Mouse (Mus musculus) T-helper 17 cell (primary cell): ENCODE results near the gene Leng9.

Source experiments
- in situ Hi-C, 2 experiments: fragments of 300-600 bp; cut with MboI, MseI; formaldehyde crosslinking; loops; 1 replicate in 1 of 2; 2 replicates in 1 of 2; pipeline ENCODE4 v1.15.1; 2025; ENCODE audit warnings: high pct_unique_total_duplicates in 2 of 2

Leng9 gene

DNA sequence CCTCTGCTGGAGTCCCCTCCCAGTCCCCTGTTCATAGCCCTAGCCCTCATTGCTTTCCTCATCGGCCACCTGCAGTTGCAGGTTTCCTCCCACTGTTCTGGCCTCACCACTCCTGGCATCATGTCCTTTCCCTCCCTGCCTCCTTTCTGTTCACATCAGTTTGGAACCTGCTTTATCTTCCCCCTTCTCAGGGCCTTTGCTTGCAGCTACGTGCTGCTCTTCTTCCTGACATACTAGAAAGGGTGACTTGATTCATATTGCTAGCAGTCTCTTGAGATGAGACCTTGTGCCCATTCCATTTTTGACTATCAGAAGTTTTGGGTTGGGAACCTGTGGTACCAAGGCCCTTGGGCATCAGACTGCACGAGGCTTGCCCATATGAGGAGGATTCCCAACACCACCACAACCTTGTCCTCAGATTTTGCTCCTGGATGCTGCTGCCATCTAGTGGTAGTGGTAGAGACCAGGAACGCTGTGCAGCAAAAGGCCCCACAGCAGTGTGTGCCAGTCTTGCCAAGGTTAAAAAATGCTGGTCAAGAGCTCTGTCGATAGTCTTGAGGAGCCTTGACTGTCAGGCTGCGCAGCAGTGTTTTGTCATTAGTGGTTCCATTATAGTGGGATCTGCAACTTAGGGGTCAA lies 4.5 kb downstream of the Leng9 start:
- in situ Hi-C loops: loop anchor here (10.0 to 25.0 kb wide), 6 partner anchors 359 to 942 kb away; partner anchors contain the start of genes Prpf31 (in 2 of the 2), Tfpt (in 2 of the 2), Epn1 (in 1 of the 2) and Mboat7 (in 1 of the 2)

DNA sequence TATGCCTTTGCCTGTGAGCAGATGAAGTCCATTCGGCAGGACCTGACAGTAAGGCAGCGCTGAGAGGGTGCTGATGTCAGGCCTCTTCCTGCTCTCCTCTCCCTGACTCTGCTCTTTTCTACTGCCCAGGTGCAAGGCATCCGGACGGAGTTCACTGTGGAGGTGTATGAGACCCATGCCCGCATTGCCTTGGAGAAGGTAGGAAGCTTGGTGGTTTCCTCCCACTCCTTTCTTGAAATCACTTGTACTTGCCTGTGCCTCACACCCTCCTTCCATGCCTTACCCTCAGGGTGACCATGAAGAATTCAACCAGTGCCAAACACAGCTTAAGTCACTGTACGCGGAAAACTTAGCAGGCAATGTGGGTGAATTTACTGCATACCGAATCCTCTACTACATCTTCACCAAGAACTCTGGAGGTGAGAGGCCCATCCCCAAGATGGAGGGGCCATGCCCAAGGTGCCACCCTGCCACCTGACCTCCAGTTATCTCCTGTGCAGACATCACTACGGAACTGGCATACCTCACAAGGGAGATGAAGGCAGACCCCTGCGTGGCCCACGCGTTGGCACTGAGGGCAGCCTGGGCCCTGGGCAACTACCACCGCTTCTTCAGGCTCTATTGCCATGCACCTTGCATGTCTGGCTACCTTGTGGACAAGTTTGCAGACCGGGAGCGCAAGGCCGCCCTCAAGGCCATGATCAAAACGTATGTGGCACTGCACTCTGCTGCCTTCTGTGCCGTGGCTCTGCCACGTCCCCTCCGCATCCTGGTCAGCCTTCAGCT lies 5.2 kb downstream of the Leng9 start:
- in situ Hi-C loops: loop anchor here (10.0 to 25.0 kb wide), 6 partner anchors 360 to 942 kb away; partner anchors contain the start of genes Prpf31 (in 2 of the 2), Tfpt (in 2 of the 2), Epn1 (in 1 of the 2) and Mboat7 (in 1 of the 2)

DNA sequence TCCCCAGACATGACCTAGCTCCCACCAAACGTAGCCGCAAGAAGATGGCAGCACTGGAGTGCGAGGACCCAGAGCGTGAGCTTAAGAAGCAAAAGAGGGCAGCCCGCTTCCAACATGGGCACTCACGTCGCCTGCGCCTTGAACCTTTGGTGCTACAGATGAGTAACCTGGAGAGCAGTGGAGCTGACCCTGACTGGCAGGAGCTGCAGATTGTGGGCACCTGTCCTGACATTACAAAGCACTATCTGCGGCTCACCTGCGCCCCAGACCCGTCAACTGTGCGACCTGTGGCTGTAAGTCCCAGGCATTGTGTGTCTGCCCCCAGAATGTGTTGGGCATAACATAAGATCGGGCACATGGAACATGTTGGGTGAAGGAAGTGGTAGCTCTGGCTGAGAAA lies 6.1 kb downstream of the Leng9 start:
- in situ Hi-C loops: loop anchor here (10.0 to 25.0 kb wide), 6 partner anchors 361 to 943 kb away; partner anchors contain the start of genes Prpf31 (in 2 of the 2), Tfpt (in 2 of the 2), Epn1 (in 1 of the 2) and Mboat7 (in 1 of the 2)

DNA sequence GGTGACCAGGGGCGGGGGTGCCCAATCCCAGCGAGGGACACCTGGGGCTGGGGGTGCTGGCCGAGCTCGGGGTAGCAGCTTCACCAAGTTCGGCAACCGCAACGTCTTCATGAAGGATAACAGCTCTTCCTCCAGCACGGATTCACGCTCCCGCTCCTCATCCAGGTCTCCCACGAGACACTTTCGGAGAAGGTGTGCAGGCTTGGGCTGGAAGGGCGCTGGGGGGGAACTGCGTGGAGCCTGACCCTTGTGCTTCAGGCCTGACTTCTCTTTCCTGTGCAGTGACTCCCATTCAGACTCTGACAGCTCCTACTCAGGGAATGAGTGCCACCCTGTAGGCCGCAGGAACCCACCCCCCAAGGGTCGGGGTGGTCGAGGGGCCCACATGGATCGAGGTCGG lies 6.7 kb downstream of the Leng9 start:
- in situ Hi-C loops: loop anchor here (10.0 to 25.0 kb wide), 6 partner anchors 361 to 944 kb away; partner anchors contain the start of genes Prpf31 (in 2 of the 2), Tfpt (in 2 of the 2), Epn1 (in 1 of the 2) and Mboat7 (in 1 of the 2)

DNA sequence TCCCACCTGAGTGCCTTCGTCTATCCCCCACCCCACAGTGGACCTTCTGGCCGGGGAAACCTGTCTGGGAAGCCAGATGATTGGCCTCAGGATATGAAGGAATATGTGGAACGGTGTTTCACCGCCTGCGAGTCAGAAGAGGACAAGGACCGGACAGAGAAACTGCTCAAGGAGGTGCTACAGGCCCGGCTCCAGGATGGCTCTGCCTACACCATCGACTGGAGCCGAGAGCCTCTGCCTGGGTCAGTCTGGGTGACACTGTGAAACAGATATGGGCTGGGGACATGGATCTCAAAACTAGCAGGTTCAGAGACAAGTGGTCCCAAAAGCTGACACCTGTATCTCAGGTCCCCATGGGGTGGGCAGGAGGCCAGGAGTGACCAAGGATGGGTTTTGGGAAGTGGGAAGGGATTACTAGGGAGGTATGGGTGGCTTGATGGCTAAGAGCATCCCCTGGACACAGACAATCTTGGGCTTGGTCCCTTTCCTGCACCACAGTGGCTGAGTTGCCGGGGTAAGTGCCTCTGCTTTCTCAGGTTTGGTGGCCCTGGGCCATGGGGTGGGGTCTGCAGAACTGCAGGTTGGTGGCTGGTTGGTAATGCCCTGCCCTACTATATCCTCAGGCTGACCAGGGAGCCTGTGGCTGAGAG lies 7.3 kb downstream of the Leng9 start:
- in situ Hi-C loops: loop anchor here (10.0 to 25.0 kb wide), 6 partner anchors 362 to 944 kb away; partner anchors contain the start of genes Prpf31 (in 2 of the 2), Tfpt (in 2 of the 2), Epn1 (in 1 of the 2) and Mboat7 (in 1 of the 2)

DNA sequence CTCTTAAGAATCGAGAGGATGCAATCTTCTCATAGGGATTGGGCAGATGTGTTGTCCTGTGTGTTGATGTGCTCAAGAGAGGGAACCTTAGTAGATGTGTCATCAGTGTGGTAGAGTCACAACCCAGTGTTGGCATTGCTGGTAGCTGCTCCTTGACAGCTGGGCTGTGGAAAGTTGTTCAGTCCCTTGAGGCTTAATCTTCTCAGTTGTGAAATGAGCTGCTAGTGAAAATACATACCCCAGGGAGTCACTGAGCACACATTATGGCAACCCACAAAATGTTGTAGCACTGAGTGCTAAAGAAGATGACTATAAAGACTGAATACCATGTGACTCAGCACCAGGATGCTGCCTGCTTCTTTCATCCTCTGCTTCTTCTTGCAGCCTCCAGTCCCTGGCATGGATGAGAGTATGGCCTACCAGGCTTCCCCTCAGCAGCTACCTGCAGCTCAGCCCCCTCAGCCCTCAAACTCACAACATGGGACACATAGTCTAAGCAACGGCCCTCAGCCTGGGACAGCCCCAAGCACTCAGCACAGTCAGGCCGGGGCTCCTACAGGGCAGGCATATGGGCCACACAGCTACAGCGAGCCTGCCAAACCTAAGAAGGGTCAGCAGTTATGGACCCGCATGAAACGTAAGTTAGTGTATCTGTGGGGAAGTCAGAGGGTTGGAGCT lies 8.4 kb downstream of the Leng9 start:
- in situ Hi-C loops: loop anchor here (10.0 to 25.0 kb wide), 6 partner anchors 363 to 946 kb away; partner anchors contain the start of genes Prpf31 (in 2 of the 2), Tfpt (in 2 of the 2), Epn1 (in 1 of the 2) and Mboat7 (in 1 of the 2)

DNA sequence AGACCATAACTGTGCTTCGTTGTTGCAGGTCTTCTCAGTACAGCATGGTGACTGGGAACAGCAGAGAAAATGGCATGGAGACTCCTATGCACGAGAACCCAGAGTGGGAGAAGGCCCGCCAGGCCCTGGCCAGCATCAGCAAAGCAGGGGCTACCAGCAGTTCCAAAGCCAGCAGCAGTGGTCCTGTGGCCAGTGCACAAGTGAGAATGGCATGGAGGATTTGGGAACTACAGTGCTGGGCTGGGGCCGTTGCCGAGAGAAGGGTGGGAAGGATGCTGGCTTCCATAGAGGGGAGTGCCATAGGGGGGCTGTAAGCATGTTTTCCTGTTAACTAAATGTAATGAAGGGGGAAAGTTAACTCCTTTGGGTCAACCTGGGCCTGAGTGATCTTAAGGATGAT lies 10.8 kb downstream of the Leng9 start:
- in situ Hi-C loops: loop anchor here in 1 of 2 experiments (25.0 kb wide), 1 partner anchor 948 kb away; the partner anchor contains the start of gene Epn1

DNA sequence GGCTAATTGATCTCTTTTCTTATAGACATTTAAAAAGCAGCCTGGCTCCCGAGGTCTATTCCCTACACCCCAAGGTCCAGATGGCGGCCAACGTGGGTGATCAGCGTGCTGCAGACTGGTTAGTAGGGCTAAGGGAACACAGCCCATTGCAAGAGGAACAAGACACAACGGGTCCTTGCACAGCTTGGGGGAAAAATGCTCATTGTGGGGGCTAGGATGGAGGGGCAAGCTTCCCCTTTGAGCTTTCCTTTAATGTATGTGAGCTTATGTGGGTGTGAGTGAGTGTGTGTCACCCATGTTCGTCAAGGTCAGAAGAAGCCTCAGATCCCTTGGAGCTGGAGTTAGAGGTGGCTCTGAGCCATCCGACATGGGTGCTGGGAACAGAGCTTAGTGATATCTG lies 11.5 kb downstream of the Leng9 start:
- in situ Hi-C loops: loop anchor here in 1 of 2 experiments (25.0 kb wide), 1 partner anchor 949 kb away; the partner anchor contains the start of gene Epn1

DNA sequence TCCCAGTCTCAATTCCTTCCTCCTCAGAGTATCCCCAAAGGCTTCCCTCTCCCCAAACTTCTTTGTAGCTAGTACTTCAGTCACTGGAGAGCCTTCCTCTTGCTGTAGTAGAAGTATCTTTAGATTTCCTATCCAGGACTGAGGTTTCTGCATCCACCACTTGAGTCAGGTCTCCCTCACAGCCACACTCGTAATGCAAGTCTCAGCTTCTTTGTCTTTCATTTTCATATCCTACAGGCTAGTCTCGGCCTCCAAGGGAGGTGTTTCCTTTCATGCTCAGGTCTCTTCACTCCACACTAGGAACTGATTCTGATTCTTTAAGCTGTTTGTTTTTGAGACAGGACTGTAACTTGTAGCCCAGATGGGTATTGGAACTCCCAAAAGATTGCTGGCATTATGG lies 12.0 kb downstream of the Leng9 start:
- in situ Hi-C loops: loop anchor here in 1 of 2 experiments (25.0 kb wide), 1 partner anchor 949 kb away; the partner anchor contains the start of gene Epn1

DNA sequence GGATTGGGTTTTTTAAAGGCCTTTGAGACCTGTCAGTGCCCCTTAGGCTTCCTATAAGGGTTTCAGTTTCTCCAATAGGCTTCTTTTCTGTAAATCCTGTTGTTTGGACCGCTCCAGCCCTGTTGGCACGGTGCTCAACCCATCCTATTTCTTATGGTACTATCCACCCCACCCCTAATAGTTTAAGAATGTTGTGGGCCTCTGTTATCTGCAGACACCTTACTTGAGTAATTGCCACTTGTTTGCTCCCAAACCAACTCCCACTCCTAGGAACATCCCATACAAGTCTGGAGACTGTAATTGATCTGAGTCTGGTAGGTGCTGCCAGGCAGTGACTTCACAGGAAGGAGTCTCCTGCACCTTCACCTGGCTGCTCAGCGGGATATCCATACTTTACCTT lies 12.4 kb downstream of the Leng9 start:
- in situ Hi-C loops: loop anchor here in 1 of 2 experiments (25.0 kb wide), 1 partner anchor 950 kb away; the partner anchor contains the start of gene Epn1

DNA sequence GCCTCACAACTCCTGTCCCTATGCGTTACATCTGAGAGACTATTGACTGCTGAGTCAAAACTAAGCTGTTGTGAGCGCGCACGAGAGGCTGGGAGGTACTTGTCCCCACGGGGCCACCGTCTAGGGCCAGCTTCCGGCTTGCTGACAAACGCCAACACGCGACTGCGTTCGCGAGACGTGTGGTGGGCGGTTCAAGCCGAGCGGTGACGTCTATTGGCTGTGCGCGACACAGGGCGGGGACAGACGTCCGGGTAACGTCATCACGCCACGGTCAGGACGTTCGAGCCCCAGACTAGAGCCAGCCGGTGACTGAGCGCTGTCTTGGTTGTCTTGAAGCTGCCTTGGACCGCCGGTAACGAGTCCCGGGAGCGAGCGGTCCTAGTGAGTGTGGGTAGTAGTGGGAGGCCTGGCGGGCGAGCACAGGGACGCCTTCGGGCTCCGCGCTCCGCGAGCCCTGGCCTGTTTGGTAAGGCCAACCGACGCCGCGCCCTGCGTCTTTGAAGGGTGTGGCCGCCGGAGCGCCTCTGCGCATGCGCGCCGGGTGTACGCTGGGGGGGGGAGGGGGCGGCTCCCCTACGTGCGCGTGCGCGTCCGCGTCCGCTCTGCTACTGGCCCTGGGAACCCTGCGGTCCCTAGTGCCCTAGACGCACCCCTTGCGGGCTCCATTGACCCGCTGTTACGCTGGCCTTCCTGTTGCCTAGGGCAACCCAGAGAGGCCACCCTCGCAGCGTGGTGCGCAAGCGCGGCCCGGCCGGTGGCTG lies 13.2 kb downstream of the Leng9 start, which contains the start of gene Leng8:
Gene Leng8, plus strand, starts transcription at position 269 of the 761 bp plus-strand sequence.
- in situ Hi-C loops: loop anchor here in 1 of 2 experiments (25.0 kb wide), 1 partner anchor 950 kb away; the partner anchor contains the start of gene Epn1

DNA sequence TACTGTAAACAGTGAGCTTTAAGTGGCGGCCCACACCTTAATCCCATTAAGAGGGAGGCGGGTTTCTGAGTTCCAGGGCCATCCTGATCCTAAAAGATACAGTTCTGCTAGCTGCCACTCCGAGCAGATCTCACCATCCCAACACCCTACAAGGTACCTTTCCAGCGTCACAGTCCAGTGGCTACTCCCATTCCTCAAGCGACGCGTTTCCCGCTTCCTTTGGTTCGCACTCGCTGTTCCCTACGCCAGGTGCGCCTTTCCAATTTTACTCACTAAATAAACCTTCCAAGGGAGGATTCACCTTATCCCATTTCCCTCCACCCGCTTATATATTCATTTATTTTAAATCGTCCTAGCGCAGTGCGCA lies 13.8 kb downstream of the Leng9 start:
- in situ Hi-C loops: loop anchor here in 1 of 2 experiments (25.0 kb wide), 1 partner anchor 951 kb away; the partner anchor contains the start of gene Epn1

DNA sequence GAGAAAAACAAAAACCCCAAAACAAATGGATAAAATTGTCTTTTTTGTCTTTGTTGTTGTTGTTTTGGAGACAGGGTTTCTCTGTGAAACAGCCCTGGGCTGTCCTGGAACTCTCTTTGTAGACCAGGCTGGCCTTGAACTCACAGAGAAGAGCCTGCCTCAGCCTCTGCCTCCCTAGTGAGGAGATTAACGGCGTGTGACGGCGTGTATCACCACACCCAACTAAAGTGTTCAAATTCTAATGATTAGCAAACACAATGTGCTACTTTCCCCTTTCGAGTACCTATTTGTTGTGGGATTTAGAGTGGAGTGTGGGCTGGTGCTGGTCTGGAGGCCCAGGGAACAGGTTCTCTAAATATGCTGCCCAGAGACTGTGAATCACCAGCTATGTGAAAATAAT lies 15.3 kb downstream of the Leng9 start:
- in situ Hi-C loops: loop anchor here in 1 of 2 experiments (25.0 kb wide), 1 partner anchor 952 kb away; the partner anchor contains the start of gene Epn1

DNA sequence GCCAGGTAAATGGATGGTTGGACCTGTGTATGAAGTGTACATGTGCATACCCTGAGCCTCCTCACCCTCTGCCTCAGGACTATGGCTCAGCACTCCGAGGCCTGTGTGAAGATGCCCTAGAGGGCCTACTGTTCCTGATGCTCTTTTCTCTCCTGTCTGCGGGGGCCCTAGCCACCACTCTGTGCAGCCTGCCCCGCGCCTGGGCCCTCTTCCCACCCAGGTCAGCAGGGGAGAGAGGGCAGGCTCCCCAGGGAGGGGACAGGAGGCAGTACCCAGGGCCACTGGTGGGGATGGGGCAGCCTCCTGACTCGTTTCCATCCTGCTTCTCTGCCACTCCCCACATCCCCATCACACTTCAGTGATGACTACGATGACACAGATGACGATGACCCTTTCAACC lies 17.2 kb downstream of the Leng9 start:
- in situ Hi-C loops: loop anchor here in 1 of 2 experiments (25.0 kb wide), 1 partner anchor 954 kb away; the partner anchor contains the start of gene Epn1

DNA sequence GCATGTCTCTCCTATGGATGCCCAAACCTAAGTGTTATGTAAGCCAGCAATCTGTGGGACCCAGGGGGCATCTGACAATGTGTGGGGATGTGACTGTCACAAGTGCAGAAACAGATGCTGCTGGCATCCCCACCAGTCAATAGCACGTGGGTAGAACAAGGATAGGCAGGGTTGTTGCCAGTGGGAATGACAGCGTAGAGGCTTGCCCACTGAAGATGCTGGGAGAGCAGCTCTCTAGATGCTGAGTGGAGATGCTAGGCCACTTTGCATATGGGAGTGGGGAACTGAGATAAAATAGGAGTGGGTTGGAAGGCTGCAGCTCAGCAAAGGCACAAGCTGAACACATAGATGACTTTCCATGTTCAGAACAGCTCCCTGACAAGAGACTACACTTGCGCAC lies 17.6 kb downstream of the Leng9 start:
- in situ Hi-C loops: loop anchor here in 1 of 2 experiments (25.0 kb wide), 1 partner anchor 955 kb away; the partner anchor contains the start of gene Epn1

DNA sequence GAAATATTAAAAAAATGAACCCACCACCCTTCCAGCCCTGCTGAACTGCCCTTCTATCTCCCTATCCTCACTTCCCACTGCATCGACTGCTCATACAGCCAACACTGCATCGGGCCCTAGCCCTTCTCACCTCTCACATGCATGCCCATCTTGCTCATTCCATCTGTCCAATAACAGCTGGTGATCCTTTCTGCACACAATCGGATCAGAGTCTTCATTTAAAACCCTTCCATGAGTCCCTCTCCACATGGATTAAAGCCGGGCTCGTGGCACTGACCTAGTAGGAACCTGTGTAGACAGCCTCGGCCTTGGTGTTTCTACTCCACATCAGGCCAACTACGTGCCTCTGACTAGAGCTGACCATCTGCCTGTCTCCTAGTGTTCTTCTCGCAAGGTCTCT lies 18.2 kb downstream of the Leng9 start:
- in situ Hi-C loops: loop anchor here in 1 of 2 experiments (25.0 kb wide), 1 partner anchor 955 kb away; the partner anchor contains the start of gene Epn1

DNA sequence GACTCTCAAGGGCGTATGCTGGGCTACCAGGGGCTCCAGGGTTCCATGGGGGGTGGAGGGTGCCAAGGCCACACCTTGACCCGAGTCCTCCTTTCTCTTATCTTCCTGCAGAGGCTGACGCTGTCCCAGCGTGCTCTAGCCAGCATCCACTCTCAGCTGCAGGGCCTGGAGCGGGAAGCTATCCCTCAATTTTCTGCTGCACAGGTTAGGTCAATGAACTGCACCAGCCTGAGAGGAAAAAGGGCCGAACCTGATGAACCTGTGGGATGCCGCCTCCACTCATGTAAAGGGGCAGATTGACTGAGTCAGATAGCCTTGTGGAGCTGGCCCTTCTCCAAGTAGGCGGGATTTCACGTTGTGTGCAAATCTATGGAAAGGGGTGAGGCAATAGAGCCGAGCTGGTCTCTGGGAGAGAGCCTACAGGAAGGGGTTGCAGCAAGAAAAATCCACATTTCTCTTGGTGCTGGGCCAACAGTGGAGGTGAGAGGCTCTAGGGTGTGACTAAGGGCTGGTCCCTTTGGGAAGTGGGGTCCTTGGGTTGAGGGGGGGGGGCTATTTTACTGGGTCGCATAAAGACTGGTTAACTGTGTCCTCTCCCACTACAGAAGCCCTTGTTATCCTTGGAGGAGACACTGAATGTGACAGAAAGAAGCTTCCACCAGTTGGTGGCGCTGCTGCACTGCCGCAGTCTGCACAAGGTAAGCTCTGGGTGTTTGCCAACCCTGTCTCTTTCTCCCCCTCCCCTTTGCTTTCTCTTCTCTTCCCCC lies 19.3 kb downstream of the Leng9 start:
- in situ Hi-C loops: loop anchor here in 1 of 2 experiments (25.0 kb wide), 1 partner anchor 956 kb away; the partner anchor contains the start of gene Epn1

DNA sequence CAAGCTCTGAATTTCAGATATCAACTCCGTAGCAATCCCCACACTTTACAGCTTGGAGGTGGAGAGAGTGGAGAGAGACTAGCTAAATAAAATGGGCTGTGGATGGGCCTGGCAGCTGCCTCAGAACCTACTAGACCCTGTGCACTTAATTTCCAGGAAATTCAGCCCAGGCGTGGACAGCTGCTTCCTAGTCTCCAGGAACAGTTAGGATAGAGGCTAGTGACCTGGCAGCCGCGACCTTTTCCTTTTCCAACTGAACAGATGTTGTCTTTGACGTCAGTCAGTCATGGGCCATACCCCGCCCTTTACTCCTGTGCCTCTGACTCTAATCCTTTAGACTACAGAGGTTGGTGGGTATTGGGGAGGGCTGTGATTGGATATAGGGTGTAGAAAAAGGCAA lies 21.3 kb downstream of the Leng9 start:
- in situ Hi-C loops: loop anchor here (5.0 to 25.0 kb wide), 3 partner anchors 303 to 958 kb away; partner anchors contain the start of gene Epn1 (in 1 of the 2)
